Mouse (Mus musculus) kidney, postnatal 14 days (tissue): ENCODE results near the gene Ntf5.

ENCODE experiments used
- DNase-seq: peaks from one replicate; pipeline ENCODE4 v3.0.0; 2022; ENCODE audit warnings: mixed read lengths

Gene Ntf5

DNA sequence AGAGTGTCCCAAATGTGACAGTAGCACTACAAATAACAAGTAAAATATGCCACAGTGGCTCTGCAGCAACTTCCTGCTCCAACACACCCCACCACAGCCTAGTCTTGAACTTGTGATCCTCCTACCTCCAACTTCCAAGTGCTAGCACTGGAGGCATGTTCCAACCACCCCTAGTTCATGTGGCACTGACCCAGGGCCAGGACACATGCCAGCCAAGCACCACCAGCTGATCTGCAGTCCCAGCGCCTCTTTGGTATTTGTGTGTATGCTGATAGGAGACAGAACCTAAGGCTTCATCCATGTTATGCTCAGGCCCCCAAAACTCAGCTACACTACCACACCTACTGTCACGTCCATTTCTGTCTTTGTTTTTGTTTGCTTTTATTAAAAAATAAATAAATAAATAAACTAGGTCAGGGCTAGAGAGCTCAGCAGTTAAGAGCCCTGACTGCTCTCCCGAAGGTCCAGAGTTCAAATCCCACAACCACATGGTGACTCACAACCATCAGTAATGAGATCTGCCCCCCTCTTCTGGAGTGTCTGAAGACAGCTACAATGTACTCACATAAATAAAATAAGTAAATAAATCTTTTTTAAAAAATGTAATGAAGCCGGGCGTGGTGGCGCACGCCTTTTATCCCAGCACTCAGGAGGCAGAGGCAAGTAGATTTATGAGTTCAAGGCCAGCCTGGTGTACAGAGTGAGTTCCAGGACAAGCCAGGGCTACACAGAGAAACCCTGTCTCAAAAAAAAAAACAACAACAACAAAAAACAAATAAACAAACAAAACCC, 50.7 kb downstream of the Ntf5 start:
- DNase-seq = no peak

DNA sequence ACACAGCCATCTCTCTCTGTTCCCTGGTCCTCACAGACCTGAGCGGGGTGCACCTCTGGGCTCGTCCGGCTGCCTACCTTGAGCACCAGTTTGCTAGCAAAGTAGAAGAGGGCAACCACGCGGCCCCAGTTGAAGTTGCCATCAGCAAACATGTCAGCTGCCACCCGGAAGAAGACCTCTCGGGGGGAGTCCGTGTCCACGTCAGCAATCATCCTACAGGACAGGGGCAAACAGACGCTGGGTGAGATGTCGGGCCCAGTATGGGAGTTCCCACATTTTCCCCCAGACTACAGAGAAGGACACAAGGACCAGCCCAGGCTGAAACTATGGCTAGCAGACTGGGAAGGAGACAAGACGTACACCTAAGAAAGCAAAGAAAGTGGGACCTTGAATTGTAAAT, 51.6 kb downstream of the Ntf5 start:
- no peak for DNase-seq

DNA sequence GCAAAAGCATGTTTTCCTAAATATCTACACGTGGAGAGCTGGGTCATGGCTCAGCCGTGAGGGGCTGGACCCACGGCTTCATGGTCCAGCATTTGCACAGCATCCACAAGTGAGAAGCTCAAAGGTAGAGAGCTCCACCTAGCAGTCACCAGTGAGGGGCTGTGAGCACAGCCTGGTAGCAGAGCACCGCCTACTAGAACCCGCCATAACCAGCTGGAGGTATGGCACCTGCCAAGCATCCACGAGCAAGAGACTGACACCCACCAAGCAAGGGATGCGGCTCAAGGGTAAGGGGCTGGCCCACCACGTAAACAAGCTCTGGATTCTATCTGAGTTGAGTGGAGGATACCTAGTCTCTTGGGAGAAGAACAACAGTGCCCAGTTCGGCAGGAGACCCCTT, 52.1 kb downstream of the Ntf5 start:
- peak; percentile 49 for DNase-seq

DNA sequence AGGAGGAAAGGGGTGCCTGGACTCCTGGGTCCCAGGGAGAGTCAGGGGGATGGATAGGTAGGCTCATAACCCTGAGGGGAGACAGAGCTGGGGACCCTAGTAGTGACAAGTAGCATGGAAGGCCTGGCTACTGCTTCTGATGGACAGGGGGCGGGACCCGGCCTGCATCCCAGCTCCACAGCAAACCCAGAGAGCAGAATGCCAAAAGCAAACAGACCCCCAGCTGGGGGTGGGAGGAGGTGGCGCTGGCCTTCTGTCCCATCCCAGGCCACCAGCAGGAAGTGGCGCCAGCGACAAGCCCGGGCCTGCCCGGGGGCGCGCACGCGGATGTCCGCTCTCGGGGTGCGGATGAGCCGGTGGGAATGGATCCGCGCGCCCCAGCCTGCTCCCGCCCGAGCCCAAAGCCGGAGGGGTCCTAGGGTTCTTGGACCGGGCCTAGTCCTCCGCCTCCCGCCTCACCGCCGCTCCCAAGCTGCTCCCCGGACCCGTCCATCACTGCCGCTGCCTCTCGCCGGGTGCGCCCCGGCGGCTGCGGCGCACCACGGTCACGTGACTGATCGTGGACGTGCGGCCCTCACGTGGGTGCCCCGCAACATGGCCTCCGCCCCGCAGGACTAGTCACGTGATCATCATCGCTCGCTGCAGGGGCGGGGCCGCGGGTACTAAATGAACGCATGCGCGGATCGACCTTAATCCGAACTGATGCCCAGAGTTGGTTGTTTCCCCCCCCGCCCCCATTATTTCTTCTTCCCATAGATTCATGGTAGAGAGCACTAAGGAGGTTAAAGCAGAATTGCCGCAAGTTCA, 53.0 kb downstream of the Ntf5 start, which contains the start of gene Bax:
Bax (minus strand) TSS at position 616 of the 807 bp plus-strand sequence.
- peak; percentile 97 for DNase-seq
